Mouse (Mus musculus) small intestine, adult 2 months (tissue): ENCODE data around the gene Lcn9.
A peak's percentile ranks its signal among the peaks of the same experiment; 100 is the strongest.

Source experiments
- CTCF ChIP-seq: fragments of 200-500 bp; IDR thresholded peaks from 2 replicates; pipeline ENCODE4 v1.5.1; 2012; ENCODE audit warnings: low read depth, mild to moderate bottlenecking, control low read depth, inconsistent platforms, low read length, moderate library complexity, mixed read lengths; ENCODE audit not compliant: insufficient replicate concordance, insufficient read length; ENCODE audit errors: extremely low read depth
- POLR2A ChIP-seq: fragments of 200-500 bp; IDR thresholded peaks from 2 replicates; pipeline ENCODE4 v1.6.1; 2012; ENCODE audit warnings: low read depth, mild to moderate bottlenecking, control low read depth, inconsistent platforms, low read length, moderate library complexity

DNA sequence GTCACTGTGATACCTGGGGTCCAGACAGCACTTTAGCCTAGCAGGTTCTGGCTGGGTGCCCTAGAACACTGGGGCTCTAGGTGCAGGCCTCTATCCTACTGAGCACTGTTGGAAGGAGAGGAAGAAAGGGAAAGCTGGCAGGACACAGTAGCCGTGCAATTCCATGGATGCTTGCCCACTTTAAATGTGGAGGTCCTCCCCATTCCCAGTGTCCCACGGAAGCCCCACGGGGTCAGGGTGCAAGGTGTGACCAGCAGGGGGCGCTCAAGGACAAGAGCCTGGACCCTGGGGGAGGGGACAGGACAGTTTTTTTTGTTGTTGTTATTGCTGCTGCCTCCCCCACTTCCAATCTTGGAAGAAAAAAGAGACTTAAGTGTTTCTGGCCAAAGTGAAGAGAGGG is 27.4 kb downstream of the Lcn9 start:
- TF ChIP-seq POLR2A (no peak), CTCF (peak; percentile 75)
